Mouse (Mus musculus) heart, postnatal 36 days (tissue): ENCODE results near the gene Clasrp. TPM values are rescaled to one million over a fixed set of nuclear protein-coding genes. Genes with fewer than 3 reads are reported as not detected.
A peak's percentile ranks its signal among the peaks of the same experiment; 100 is the strongest.

Experiments
- DNase-seq, 2 experiments: peaks; one replicate each; pipeline ENCODE4 v3.0.0; 2021 to 2022
- intact Hi-C: fragments of 180-260 bp; cut with DNase I; formaldehyde crosslinking; loops from one replicate; pipeline ENCODE4 v1.15.1; 2025
- total RNA-seq, 2 experiments: library from RNA; stranded (reverse); gene quantifications; 2 replicates each; pipeline ENCODE4 v1.2.3; 2021

Gene Clasrp
- 10 to 100 TPM; 16.0 to 16.8 TPM for total RNA-seq

GRCm38 (mm10) chr7:19603849-19604605 lies at the start of gene Clasrp:
Gene Clasrp (minus strand): TSS chr7:19604486.
- intact Hi-C loops, result no loop called here
- DNase-seq, result peak; percentile 94 to 97

- DNase-seq, result peak; percentile 21 to 40
- intact Hi-C loops, result no loop called here
These were observed 48.3 kb upstream of the Clasrp start for GRCm38 (mm10) chr7:19652614-19653013.

- DNase-seq, result no peak
- intact Hi-C loops, result no loop called here
These were observed 46.9 kb upstream of the Clasrp start for GRCm38 (mm10) chr7:19651063-19651786.

GRCm38 (mm10) chr7:19641223-19641622 lies 36.9 kb upstream of the Clasrp start:
- intact Hi-C loops, result no loop called here
- no peak for DNase-seq

GRCm38 (mm10) chr7:19635074-19635827 lies 31.0 kb upstream of the Clasrp start:
- DNase-seq, result no peak

GRCm38 (mm10) chr7:19634591-19634990 lies 30.3 kb upstream of the Clasrp start:
- intact Hi-C loops, result no loop called here

More at GRCm38 (mm10) chr7:19635074-19635827, 31.0 kb upstream of the Clasrp start:
- intact Hi-C loops, result no loop called here

GRCm38 (mm10) chr7:19633855-19634254 lies 29.6 kb upstream of the Clasrp start:
- no peak for DNase-seq
- intact Hi-C loops, result no loop called here

More at GRCm38 (mm10) chr7:19634591-19634990, 30.3 kb upstream of the Clasrp start:
- no peak for DNase-seq

- DNase-seq, result no peak
- intact Hi-C loops, result no loop called here
These were observed 28.9 kb upstream of the Clasrp start for GRCm38 (mm10) chr7:19633197-19633596.

- intact Hi-C loops, result no loop called here
- no peak for DNase-seq
These were observed 28.4 kb upstream of the Clasrp start for GRCm38 (mm10) chr7:19632720-19633119.

GRCm38 (mm10) chr7:19632275-19632674 lies 28.0 kb upstream of the Clasrp start:
- intact Hi-C loops, result no loop called here
- no peak for DNase-seq

GRCm38 (mm10) chr7:19629361-19629734 lies 25.1 kb upstream of the Clasrp start, which contains the start of gene Relb:
Gene Relb (minus strand): TSS chr7:19629438.
- peak; percentile 90 to 93 for DNase-seq
- intact Hi-C loops, result no loop called here

GRCm38 (mm10) chr7:19628536-19629360 lies 24.5 kb upstream of the Clasrp start:
- intact Hi-C loops, result loop anchor here (1.0 kb wide), 1 partner anchor 36 kb away; no protein-coding TSS in a partner anchor
- peak; percentile 95 to 96 for DNase-seq

GRCm38 (mm10) chr7:19628192-19628535 lies 23.9 kb upstream of the Clasrp start:
- intact Hi-C loops, result loop anchor here (1.0 kb wide), 1 partner anchor 36 kb away; no protein-coding TSS in a partner anchor
- no peak for DNase-seq

GRCm38 (mm10) chr7:19627721-19628120 lies 23.4 kb upstream of the Clasrp start:
- no peak for DNase-seq
- intact Hi-C loops, result loop anchor here (1.0 kb wide), 1 partner anchor 37 kb away; no protein-coding TSS in a partner anchor

- intact Hi-C loops, result no loop called here
- DNase-seq, result no peak
These were observed 19.1 kb upstream of the Clasrp start for GRCm38 (mm10) chr7:19623433-19623832.

- DNase-seq, result no peak
- intact Hi-C loops, result no loop called here
These were observed 18.0 kb upstream of the Clasrp start for GRCm38 (mm10) chr7:19622241-19622640.

GRCm38 (mm10) chr7:19620811-19621210 lies 16.5 kb upstream of the Clasrp start:
- intact Hi-C loops, result no loop called here
- no peak for DNase-seq

- intact Hi-C loops, result loop anchor here (2.0 to 5.0 kb wide), 3 partner anchors 28 to 212 kb away; no protein-coding TSS in a partner anchor
- peak; percentile 70 to 74 for DNase-seq
These were observed 14.9 kb upstream of the Clasrp start for GRCm38 (mm10) chr7:19619004-19619801.

GRCm38 (mm10) chr7:19615036-19615577 lies 10.8 kb upstream of the Clasrp start:
- intact Hi-C loops, result loop anchor here (5.0 kb wide), 1 partner anchor 208 kb away; no protein-coding TSS in a partner anchor
- no peak for DNase-seq
